Mouse (Mus musculus) CH12F3 (cell line): ENCODE data around the gene Tnnc1.

Experiments used
- in situ Hi-C: fragments of 300-500 bp; cut with MboI; formaldehyde crosslinking; loops from 2 replicates; pipeline ENCODE4 v1.14.3; 2020; ENCODE audit warnings: low sequenced_read_pairs

Tnnc1 gene

GRCm38 (mm10) chr14:31208084-31208483, at the start of gene Tnnc1:
Gene Tnnc1, plus strand, starts transcription at chr14:31208312.
- in situ Hi-C loops = no loop called here

GRCm38 (mm10) chr14:31160196-31161150, 47.6 kb upstream of the Tnnc1 start:
- in situ Hi-C loops = no loop called here

- in situ Hi-C loops = no loop called here
Measured at GRCm38 (mm10) chr14:31161191-31161590, 46.9 kb upstream of the Tnnc1 start.

- in situ Hi-C loops = no loop called here
Measured at GRCm38 (mm10) chr14:31161638-31162037, 46.5 kb upstream of the Tnnc1 start.

- in situ Hi-C loops = no loop called here
Measured at GRCm38 (mm10) chr14:31164067-31164466, 44.0 kb upstream of the Tnnc1 start.

GRCm38 (mm10) chr14:31165010-31165409, 43.1 kb upstream of the Tnnc1 start:
- in situ Hi-C loops = no loop called here

- in situ Hi-C loops = no loop called here
Measured at GRCm38 (mm10) chr14:31165458-31165857, 42.7 kb upstream of the Tnnc1 start.

GRCm38 (mm10) chr14:31165991-31166630, 42.0 kb upstream of the Tnnc1 start:
- in situ Hi-C loops = no loop called here

GRCm38 (mm10) chr14:31166827-31167226, 41.3 kb upstream of the Tnnc1 start:
- in situ Hi-C loops = no loop called here

- in situ Hi-C loops = no loop called here
Measured at GRCm38 (mm10) chr14:31168425-31168824, 39.7 kb upstream of the Tnnc1 start, which contains the start of gene Stab1. Gene Stab1, minus strand, starts transcription at chr14:31168641.

GRCm38 (mm10) chr14:31169508-31169907, 38.6 kb upstream of the Tnnc1 start:
- in situ Hi-C loops = no loop called here

- in situ Hi-C loops = no loop called here
Measured at GRCm38 (mm10) chr14:31170963-31171362, 37.1 kb upstream of the Tnnc1 start.

- in situ Hi-C loops = no loop called here
Measured at GRCm38 (mm10) chr14:31171386-31171785, 36.7 kb upstream of the Tnnc1 start.

- in situ Hi-C loops = no loop called here
Measured at GRCm38 (mm10) chr14:31171821-31172220, 36.3 kb upstream of the Tnnc1 start.

- in situ Hi-C loops = no loop called here
Measured at GRCm38 (mm10) chr14:31172781-31173455, 35.2 kb upstream of the Tnnc1 start.

GRCm38 (mm10) chr14:31173537-31173936, 34.6 kb upstream of the Tnnc1 start:
- in situ Hi-C loops = no loop called here

- in situ Hi-C loops = no loop called here
Measured at GRCm38 (mm10) chr14:31177287-31177686, 30.8 kb upstream of the Tnnc1 start.

- in situ Hi-C loops = no loop called here
Measured at GRCm38 (mm10) chr14:31177715-31178114, 30.4 kb upstream of the Tnnc1 start.

- in situ Hi-C loops = no loop called here
Measured at GRCm38 (mm10) chr14:31179677-31180365, 28.3 kb upstream of the Tnnc1 start.

- in situ Hi-C loops = no loop called here
Measured at GRCm38 (mm10) chr14:31181512-31181911, 26.6 kb upstream of the Tnnc1 start.

- in situ Hi-C loops = no loop called here
Measured at GRCm38 (mm10) chr14:31182786-31183290, 25.3 kb upstream of the Tnnc1 start.
